Comparison of ENCODE assay signal across 8 mouse cellular contexts in genomic region chr3:106482281-106483081, GRCm38 (mm10). TPM values are rescaled to one million over a fixed set of nuclear protein-coding genes. Genes with fewer than 3 reads are reported as not detected.
A peak's percentile ranks its signal among the peaks of the same experiment; 100 is the strongest.
DNase-seq lines count a peak whose midpoint lies in the region; ATAC-seq and TF ChIP-seq lines count a peak whose summit lies in the region.

TSS of gene Dennd2d (plus strand) at chr3:106482405.

- H3K9ac ChIP-seq in heart, adult 2 months (ENCODE audit: low read depth, low read length): peak within 1 kb of the TSS; percentile 50
- H3K9ac ChIP-seq in kidney, embryonic 14.5 days (ENCODE audit: low read depth, low read length): peak within 1 kb of the TSS; percentile 64

- H3K4me2 ChIP-seq in kidney, embryonic 14.5 days (replicated peaks; ENCODE audit: low read depth, low read length): peak within 1 kb of the TSS; percentile 85

- ATAC-seq in kidney, embryonic 14.5 days (ENCODE audit: low FRiP score, low TSS enrichment): peak; percentile 87

- intact Hi-C loops in heart, adult 2 months (cut with DNase I): loop anchor here (5.0 kb wide), 1 partner anchor 75 kb away; no protein-coding TSS in a partner anchor

- WGBS in heart, adult 2 months: 3% methylated on average over 44 of the region's 44 CpGs
- 3% methylated on average over 41 of the region's 44 CpGs for WGBS in kidney, embryonic 14.5 days

- peaks cover 4% of the 10 kb centered on the region for H3K4me1 ChIP-seq in heart, adult 2 months (ENCODE audit: control insufficient read depth, insufficient read depth, low read length)
- H3K4me1 ChIP-seq in kidney, embryonic 14.5 days (ENCODE audit: control insufficient read depth, insufficient read depth, low read length): no peaks in the 10 kb centered on the region

- TF ChIP-seq POLR2A in heart, adult 2 months (IDR thresholded peaks at IDR 0.05; ENCODE audit: insufficient read depth, low read depth, low read length): no peak

- no peaks in the 10 kb centered on the region for H3K27me3 ChIP-seq in heart, adult 2 months (ENCODE audit: control insufficient read depth, insufficient read depth, low read length)
- H3K27me3 ChIP-seq in kidney, embryonic 14.5 days (ENCODE audit: control insufficient read depth, insufficient read depth, low read length): peaks cover 3% of the 10 kb centered on the region; the same call in 1 of the 2 replicates

- H3K79me2 ChIP-seq in heart, adult 2 months (replicated peaks; ENCODE audit: control insufficient read depth, insufficient read depth, low read length): no peaks in the 10 kb centered on the region

- TF ChIP-seq CTCF in heart, adult 2 months (IDR thresholded peaks at IDR 0.05): peak; percentile 38

- H3K36me3 ChIP-seq in heart, adult 2 months (ENCODE audit: control insufficient read depth, insufficient read depth, low read length): no peaks in the 10 kb centered on the region
- H3K36me3 ChIP-seq in kidney, embryonic 14.5 days (ENCODE audit: control insufficient read depth, insufficient read depth, low read length): no peaks in the 10 kb centered on the region

- no peaks in the 10 kb centered on the region for H3K9me3 ChIP-seq in kidney, embryonic 14.5 days (ENCODE audit: control insufficient read depth, low read length)

- no peak within 1 kb of the TSS for H3K27ac ChIP-seq in heart, adult 2 months
- no peak within 1 kb of the TSS for H3K27ac ChIP-seq in kidney, embryonic 14.5 days (ENCODE audit: low read depth, low read length)

- H3K4me3 ChIP-seq in heart, adult 2 months: peak within 1 kb of the TSS; percentile 73
- peak within 1 kb of the TSS; percentile 60 for H3K4me3 ChIP-seq in kidney, embryonic 14.5 days (ENCODE audit: low read length)

- TF ChIP-seq EP300 in heart, adult 2 months (IDR thresholded peaks at IDR 0.05; ENCODE audit: insufficient read depth, low read depth, low read length): no peak

- DNase-seq in adrenal gland, adult (ENCODE audit: inconsistent age in 2 of 2, low spot score in 1 of 2): peak; percentile 41 to 85
- no peak for DNase-seq in adrenal gland, adult 8-10 months
- peak; percentile 67 for DNase-seq in adrenal gland, adult 2 months
- peak; percentile 53 to 61 for DNase-seq in heart, adult 2 months
- peak; percentile 76 for DNase-seq in lung, postnatal 14 days
- peak; percentile 50 for DNase-seq in ovary, postnatal 36 days (ENCODE audit: low spot score)
- DNase-seq in frontal cortex, postnatal 10 days (ENCODE audit: low spot score in 2 of 2): no peak

RNA-seq across cellular contexts. Expression of gene Dennd2d, which starts in this region (rescaled TPM):
- total RNA-seq in adrenal gland, adult 8-10 months (2022): 1 to 10 TPM; 2.4 to 8.7 (median 4.8) TPM
- 1 to 10 TPM; 3.2 to 4.3 TPM for total RNA-seq in adrenal gland, adult 2 months (2021)
- 1.5 and 1.8 TPM in 2 replicates for polyA plus RNA-seq in adrenal gland, adult 2 months (2012; rRNA removed)
- under 1 TPM; 0.45 to 0.57 TPM for total RNA-seq in heart, adult 2 months (2021)
- 0.91 and 1.9 TPM in 2 replicates for polyA plus RNA-seq in heart, adult 2 months (2012; rRNA removed)
- polyA plus RNA-seq in kidney, embryonic 14.5 days (2014; fragmentation: Nextera tagmentation; extraction: Ambion mirVana): 3.8 and 4.4 TPM in 2 replicates

Comparison
In these comparisons a context has a peak if more than half of its experiments do, and no peak if none do; other contexts are left out.
1. DNase-seq: peak in adrenal gland, adult (2 of 2), adrenal gland, adult 2 months (single experiment), heart, adult 2 months (2 of 2), lung, postnatal 14 days (single experiment) and ovary, postnatal 36 days (single experiment); none in adrenal gland, adult 8-10 months (single experiment) and frontal cortex, postnatal 10 days (0 of 2).